Mouse (Mus musculus) C2C12 (cell line): Measurements from ENCODE around the gene Pold2. TPM values are rescaled to one million over a fixed set of nuclear protein-coding genes. Genes with fewer than 3 reads are reported as not detected.

Experiments used
- H3K27me3 ChIP-seq: one replicate; pipeline ENCODE4 v1.6.1; 2011; ENCODE audit not compliant: control insufficient read depth, insufficient read depth, insufficient read length
- H3K36me3 ChIP-seq: one replicate; pipeline ENCODE4 v1.6.1; 2011; ENCODE audit not compliant: control insufficient read depth, insufficient read depth
- H3K4me3 ChIP-seq: one replicate; pipeline ENCODE4 v1.5.1; 2011; ENCODE audit warnings: mild to moderate bottlenecking, control low read depth; ENCODE audit not compliant: poor library complexity, insufficient read depth, severe bottlenecking
- H3K79me2 ChIP-seq: one replicate; pipeline ENCODE4 v1.6.1; 2011; ENCODE audit not compliant: control insufficient read depth, insufficient read depth
- H3K79me3 ChIP-seq: one replicate; pipeline ENCODE4 v1.6.1; 2011; ENCODE audit warnings: low read depth, control low read depth
- H3ac ChIP-seq: one replicate; pipeline ENCODE3; 2011; ENCODE audit warnings: low read depth; ENCODE audit not compliant: control insufficient read depth, insufficient read length
- CEBPB ChIP-seq: IDR thresholded peaks from one replicate; pipeline ENCODE4 v1.6.1; 2011; ENCODE audit warnings: low read depth, mild to moderate bottlenecking, control low read depth, moderate library complexity
- CTCF ChIP-seq: IDR thresholded peaks from one replicate; pipeline ENCODE4 v1.5.1; 2011; ENCODE audit not compliant: control insufficient read depth, insufficient read depth, insufficient read length
- FOSL1 ChIP-seq: IDR thresholded peaks from one replicate; pipeline ENCODE4 v1.8.0; 2011; ENCODE audit warnings: mild to moderate bottlenecking, low read length; ENCODE audit not compliant: poor library complexity, insufficient read depth, severe bottlenecking
- MAX ChIP-seq: IDR thresholded peaks from one replicate; pipeline ENCODE4 v1.6.1; 2011; ENCODE audit warnings: mild to moderate bottlenecking, control low read depth
- MYOD1 ChIP-seq: IDR thresholded peaks from one replicate; pipeline ENCODE4 v1.6.1; 2011; ENCODE audit warnings: low read depth; ENCODE audit not compliant: control insufficient read depth, insufficient read length
- MYOG ChIP-seq: IDR thresholded peaks from one replicate; pipeline ENCODE4 v1.6.1; 2011; ENCODE audit not compliant: control insufficient read depth, insufficient read length; ENCODE audit errors: extremely low read depth
- USF1 ChIP-seq: IDR thresholded peaks from one replicate; pipeline ENCODE4 v1.6.1; 2011; ENCODE audit warnings: low read depth, mild to moderate bottlenecking, control low read depth, moderate library complexity
- polyA plus RNA-seq: library from polyadenylated mRNA; unstranded; fragments of >200 nt; fragmentation: generic; extraction: Trizol; gene quantifications from one replicate; pipeline ENCODE4 v1.2.1, GENCODE M21; 2012; ENCODE audit warnings: missing spikeins

Gene Pold2
- polyA plus RNA-seq, 1 experiment: 154 TPM

DNA sequence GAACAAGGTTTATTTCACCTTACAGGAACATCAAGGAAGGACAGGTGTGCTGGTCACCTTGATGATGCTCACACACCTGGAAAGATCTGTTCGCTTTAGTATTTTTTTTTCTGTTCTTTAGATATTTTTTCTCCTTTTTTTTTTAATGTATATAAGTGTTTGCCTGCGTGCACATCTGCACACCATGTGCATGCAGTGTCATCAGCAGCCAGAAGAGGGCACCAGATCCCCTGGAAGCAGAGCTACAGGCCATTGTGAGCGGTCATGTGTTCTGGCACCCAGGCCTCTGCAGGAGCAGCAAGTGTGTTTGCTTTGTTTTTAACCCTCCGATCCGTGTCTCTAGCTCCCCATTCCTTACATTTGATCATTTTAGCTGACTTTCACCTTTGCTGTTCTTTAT, 1.8 kb upstream of the Pold2 start:
- peaks cover 9% of the 10 kb centered on the region for H3K79me3 ChIP-seq
- TF ChIP-seq MYOG: no peak
- peak; percentile 67 for TF ChIP-seq CTCF
- peak; percentile 68 for TF ChIP-seq USF1
- no peak for TF ChIP-seq FOSL1
- TF ChIP-seq MAX: peak; percentile 93
- TF ChIP-seq CEBPB: no peak
- TF ChIP-seq MYOD1: no peak
- no peak overlapping the region for H3K4me3 ChIP-seq
- no peak overlapping the region for H3ac ChIP-seq
- H3K36me3 ChIP-seq: peaks cover 17% of the 10 kb centered on the region
- H3K79me2 ChIP-seq: peaks cover 23% of the 10 kb centered on the region
- no peaks in the 10 kb centered on the region for H3K27me3 ChIP-seq

DNA sequence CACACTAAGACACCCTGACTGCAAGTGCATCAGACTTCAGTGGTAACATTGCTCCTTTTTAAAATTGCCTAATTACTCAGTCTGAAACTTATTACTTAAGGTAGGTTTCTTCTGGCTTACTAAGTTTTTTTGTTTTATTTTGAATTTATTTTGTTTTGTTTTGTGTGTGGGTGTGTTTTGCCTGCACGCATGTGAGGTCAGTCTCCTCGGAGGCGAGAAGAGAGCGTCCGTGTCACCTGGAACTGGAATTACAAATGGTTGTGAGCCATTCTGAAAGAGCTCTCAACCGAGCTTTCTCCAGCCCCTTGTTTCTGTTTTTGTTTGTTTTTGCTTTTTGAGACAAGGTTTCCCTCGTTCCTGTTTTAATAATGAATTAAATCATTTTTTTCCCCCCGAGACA, 569 bp upstream of the Pold2 start:
- Histone ChIP-seq H3K4me3 (no peak overlapping the region), H3K79me2 (peaks cover 23% of the 10 kb centered on the region), H3K27me3 (no peaks in the 10 kb centered on the region), H3K36me3 (peaks cover 29% of the 10 kb centered on the region), H3ac (peak overlapping the region; percentile 54), H3K79me3 (peaks cover 9% of the 10 kb centered on the region)
- TF ChIP-seq MYOG (no peak), FOSL1 (no peak), CEBPB (no peak)

DNA sequence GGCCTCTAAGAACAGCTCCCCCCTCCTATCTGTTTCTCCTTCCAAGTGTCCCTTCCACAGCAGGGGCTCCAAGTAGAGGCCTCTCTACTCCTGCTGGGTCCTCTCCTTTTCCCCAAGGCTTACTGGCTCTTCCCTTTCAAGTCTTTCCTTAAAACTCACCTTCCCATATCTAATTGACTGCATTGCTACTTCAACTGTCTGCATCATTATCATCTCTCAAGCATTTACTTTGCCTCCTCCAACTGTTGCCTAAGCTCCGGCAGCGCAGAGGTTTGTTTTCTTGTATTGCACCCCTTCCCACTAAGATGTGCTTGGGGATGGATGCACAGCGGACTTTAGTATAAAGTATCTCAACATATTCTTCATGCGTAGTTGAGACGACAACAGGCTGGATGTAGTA, 671 bp downstream of the Pold2 start:
- Histone ChIP-seq H3ac (peak overlapping the region; percentile 39), H3K36me3 (peaks cover 41% of the 10 kb centered on the region), H3K27me3 (no peaks in the 10 kb centered on the region), H3K4me3 (peak overlapping the region; percentile 58), H3K79me2 (peaks cover 23% of the 10 kb centered on the region), H3K79me3 (peaks cover 9% of the 10 kb centered on the region)
- TF ChIP-seq CEBPB: no peak
- no peak for TF ChIP-seq MYOG
- TF ChIP-seq FOSL1: no peak
- no peak for TF ChIP-seq MAX
- TF ChIP-seq USF1: no peak
- no peak for TF ChIP-seq CTCF
- TF ChIP-seq MYOD1: no peak

- TF ChIP-seq MAX (no peak), MYOD1 (no peak), FOSL1 (no peak), MYOG (no peak), CEBPB (no peak), CTCF (no peak), USF1 (no peak)
- H3K4me3 ChIP-seq: no peak overlapping the region
- H3K79me2 ChIP-seq: peaks cover 23% of the 10 kb centered on the region
- no peaks in the 10 kb centered on the region for H3K27me3 ChIP-seq
- H3K79me3 ChIP-seq: peaks cover 9% of the 10 kb centered on the region
- H3ac ChIP-seq: no peak overlapping the region
- H3K36me3 ChIP-seq: peaks cover 83% of the 10 kb centered on the region
Measured at GRCm38 (mm10) chr11:5873192-5873591, 4.9 kb downstream of the Pold2 start.

DNA sequence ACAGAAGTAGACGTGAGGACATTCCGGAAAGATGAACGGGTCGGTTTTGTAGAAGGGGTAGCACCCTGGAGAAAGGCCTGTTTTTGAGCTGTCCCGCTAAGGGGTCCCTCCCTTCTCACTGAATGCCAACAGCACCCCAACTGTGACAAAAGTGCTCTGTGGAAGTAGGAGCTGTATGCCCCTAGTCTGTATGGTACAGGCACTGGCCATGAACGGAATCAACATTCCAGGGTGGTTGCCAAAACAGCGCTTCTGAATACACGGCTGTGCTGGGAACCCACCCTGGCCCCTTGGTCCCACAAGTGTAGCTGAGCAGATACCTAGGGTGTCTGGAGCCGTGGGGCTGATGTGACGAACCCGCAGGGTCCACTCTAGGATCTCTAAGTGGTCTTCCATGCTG, 5.4 kb downstream of the Pold2 start:
- Histone ChIP-seq H3K79me2 (peaks cover 21% of the 10 kb centered on the region), H3K79me3 (peaks cover 9% of the 10 kb centered on the region), H3K4me3 (no peak overlapping the region), H3K36me3 (peaks cover 88% of the 10 kb centered on the region), H3ac (no peak overlapping the region), H3K27me3 (no peaks in the 10 kb centered on the region)
- TF ChIP-seq MAX: no peak
- no peak for TF ChIP-seq CTCF
- no peak for TF ChIP-seq MYOD1

- TF ChIP-seq MYOD1 (no peak), MAX (no peak), CTCF (no peak), CEBPB (no peak)
- H3K27me3 ChIP-seq: no peaks in the 10 kb centered on the region
- H3ac ChIP-seq: no peak overlapping the region
- H3K36me3 ChIP-seq: peaks cover 98% of the 10 kb centered on the region
- H3K79me2 ChIP-seq: peaks cover 8% of the 10 kb centered on the region
- no peak overlapping the region for H3K4me3 ChIP-seq
- H3K79me3 ChIP-seq: peaks cover 2% of the 10 kb centered on the region
Measured at GRCm38 (mm10) chr11:5870069-5870468, 8.0 kb downstream of the Pold2 start.
